Mouse (Mus musculus): ENCODE data around the gene Trak1. TPM values are rescaled to one million over a fixed set of nuclear protein-coding genes. Genes with fewer than 3 reads are reported as not detected.

Gene Trak1
- polyA plus RNA-seq, 1 experiment from 2014 or later, result 4.2 TPM

- Histone ChIP-seq H3K27ac (replicated peaks) (no peak overlapping the region), H3K36me3 (replicated peaks) (no peaks in the 10 kb centered on the region), H3K9me3 (replicated peaks) (no peaks in the 10 kb centered on the region), H3K4me1 (replicated peaks) (peaks cover 3% of the 10 kb centered on the region; the same call in 1 of the 2 replicates), H3K9ac (no peak overlapping the region), H3K4me2 (no peak overlapping the region), H3K27me3 (no peaks in the 10 kb centered on the region), H3K4me3 (replicated peaks) (no peak overlapping the region)
- ATAC-seq (ENCODE audit: insufficient read depth), result no peak
- 78% methylated on average over 8 of the region's 8 CpGs for WGBS (ENCODE audit: insufficient replicate concordance)
Observed at GRCm38 (mm10) chr9:121405088-121405681, 107.9 kb downstream of the Trak1 start.

- WGBS (ENCODE audit: insufficient replicate concordance), result 73% methylated on average over 4 of the region's 4 CpGs
Observed at GRCm38 (mm10) chr9:121405792-121406191, 108.5 kb downstream of the Trak1 start.

DNA sequence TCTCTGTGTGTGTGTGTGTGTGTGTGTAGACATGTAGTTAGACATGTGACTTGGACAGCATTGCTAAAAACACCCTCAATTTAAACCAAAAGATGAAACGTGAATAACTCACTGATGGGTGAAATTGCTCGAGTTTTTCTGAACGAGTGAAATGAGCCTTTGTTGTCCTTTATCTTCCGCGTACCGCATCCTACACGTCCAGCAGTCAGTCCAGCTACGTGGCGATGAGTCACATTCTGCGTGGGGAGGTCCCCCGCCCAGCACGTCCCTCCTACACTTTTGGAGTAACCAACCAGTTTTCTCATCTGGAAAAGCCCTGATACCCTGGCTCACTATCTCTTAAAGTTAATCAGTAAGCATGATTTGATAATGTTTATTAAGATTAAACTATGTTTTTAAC is 116.9 kb downstream of the Trak1 start:
- peaks cover 16% of the 10 kb centered on the region for H3K4me1 ChIP-seq (replicated peaks)
- no peak overlapping the region for H3K27ac ChIP-seq (replicated peaks)
- WGBS (ENCODE audit: insufficient replicate concordance), result 82% methylated on average over 12 of the region's 12 CpGs
- no peak overlapping the region for H3K4me3 ChIP-seq (replicated peaks)
- no peak overlapping the region for H3K9ac ChIP-seq
- no peak overlapping the region for H3K4me2 ChIP-seq
- no peaks in the 10 kb centered on the region for H3K9me3 ChIP-seq (replicated peaks)
- H3K27me3 ChIP-seq, result no peaks in the 10 kb centered on the region
- no peak for ATAC-seq (ENCODE audit: insufficient read depth)
- H3K36me3 ChIP-seq (replicated peaks), result no peaks in the 10 kb centered on the region

More at GRCm38 (mm10) chr9:121405792-121406191, 108.5 kb downstream of the Trak1 start:
- no peak overlapping the region for H3K4me2 ChIP-seq
- H3K9ac ChIP-seq, result no peak overlapping the region
- H3K4me1 ChIP-seq (replicated peaks), result peaks cover 3% of the 10 kb centered on the region; the same call in 1 of the 2 replicates
- no peak overlapping the region for H3K4me3 ChIP-seq (replicated peaks)
- no peak overlapping the region for H3K27ac ChIP-seq (replicated peaks)
- ATAC-seq (ENCODE audit: insufficient read depth), result no peak
- H3K27me3 ChIP-seq, result no peaks in the 10 kb centered on the region
- no peaks in the 10 kb centered on the region for H3K9me3 ChIP-seq (replicated peaks)
- no peaks in the 10 kb centered on the region for H3K36me3 ChIP-seq (replicated peaks)

- Histone ChIP-seq H3K9me3 (replicated peaks) (no peaks in the 10 kb centered on the region), H3K27ac (replicated peaks) (no peak overlapping the region), H3K4me1 (replicated peaks) (peaks cover 28% of the 10 kb centered on the region), H3K27me3 (no peaks in the 10 kb centered on the region), H3K4me3 (replicated peaks) (no peak overlapping the region), H3K36me3 (replicated peaks) (no peaks in the 10 kb centered on the region), H3K9ac (no peak overlapping the region), H3K4me2 (no peak overlapping the region)
- peak; percentile 42; the same call in 1 of the 2 replicates for ATAC-seq (ENCODE audit: insufficient read depth)
- WGBS (ENCODE audit: insufficient replicate concordance), result 76% methylated on average over 19 of the region's 19 CpGs
Observed at GRCm38 (mm10) chr9:121415626-121416241, 118.4 kb downstream of the Trak1 start.

GRCm38 (mm10) chr9:121416460-121416859 is 119.2 kb downstream of the Trak1 start:
- no peak overlapping the region for H3K4me2 ChIP-seq
- no peak overlapping the region for H3K4me3 ChIP-seq (replicated peaks)

DNA sequence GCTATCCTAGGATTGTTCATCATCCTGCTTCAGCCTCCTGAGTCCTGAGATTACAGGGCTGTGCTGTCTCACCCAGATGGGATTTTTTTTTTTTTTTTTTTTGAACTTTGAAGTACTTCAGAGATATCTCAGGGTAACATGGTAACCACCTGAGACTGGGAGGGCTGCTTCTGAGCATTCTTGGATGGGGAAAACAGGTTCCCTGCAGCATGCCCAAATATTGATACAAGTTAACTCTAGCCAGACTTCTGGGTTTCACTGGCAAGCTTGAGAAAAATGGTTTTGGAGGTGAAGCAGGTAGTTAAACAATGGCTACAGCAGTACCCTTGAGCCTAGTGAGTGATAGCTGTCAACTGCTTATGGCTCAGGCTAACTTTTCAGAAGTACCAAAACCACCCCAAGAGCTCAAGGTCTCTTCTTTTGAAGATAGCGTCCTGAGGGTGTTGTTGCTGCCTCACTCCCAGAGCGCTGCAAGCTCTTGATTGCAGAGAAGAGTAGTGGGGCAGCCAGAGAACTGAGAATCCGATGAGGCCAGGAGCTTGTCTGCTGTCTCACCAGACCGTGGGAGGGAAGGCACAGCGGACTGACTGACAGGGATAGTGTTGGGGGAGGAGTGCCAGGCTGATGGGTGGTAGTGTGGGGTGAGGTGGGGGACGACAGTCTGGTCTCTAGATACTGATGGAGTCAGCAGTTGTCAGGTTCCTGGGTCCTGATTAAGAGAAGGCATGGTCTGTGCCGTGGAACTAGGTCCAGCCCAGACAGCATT is 119.8 kb downstream of the Trak1 start:
- no peak for ATAC-seq (ENCODE audit: insufficient read depth)
- no peak overlapping the region for H3K4me2 ChIP-seq
- H3K27ac ChIP-seq (replicated peaks), result no peak overlapping the region
- 64% methylated on average over 7 of the region's 7 CpGs for WGBS (ENCODE audit: insufficient replicate concordance)
- H3K4me1 ChIP-seq (replicated peaks), result peaks cover 33% of the 10 kb centered on the region
- H3K27me3 ChIP-seq, result no peaks in the 10 kb centered on the region
- no peak overlapping the region for H3K9ac ChIP-seq
- H3K36me3 ChIP-seq (replicated peaks), result no peaks in the 10 kb centered on the region
- no peaks in the 10 kb centered on the region for H3K9me3 ChIP-seq (replicated peaks)
- no peak overlapping the region for H3K4me3 ChIP-seq (replicated peaks)

More at GRCm38 (mm10) chr9:121416460-121416859, 119.2 kb downstream of the Trak1 start:
- peaks cover 28% of the 10 kb centered on the region for H3K4me1 ChIP-seq (replicated peaks)
- ATAC-seq (ENCODE audit: insufficient read depth), result no peak
- no peaks in the 10 kb centered on the region for H3K27me3 ChIP-seq
- H3K9ac ChIP-seq, result no peak overlapping the region
- H3K9me3 ChIP-seq (replicated peaks), result no peaks in the 10 kb centered on the region
- no peak overlapping the region for H3K27ac ChIP-seq (replicated peaks)
- WGBS (ENCODE audit: insufficient replicate concordance), result 66% methylated on average over 5 of the region's 5 CpGs
- no peaks in the 10 kb centered on the region for H3K36me3 ChIP-seq (replicated peaks)

DNA sequence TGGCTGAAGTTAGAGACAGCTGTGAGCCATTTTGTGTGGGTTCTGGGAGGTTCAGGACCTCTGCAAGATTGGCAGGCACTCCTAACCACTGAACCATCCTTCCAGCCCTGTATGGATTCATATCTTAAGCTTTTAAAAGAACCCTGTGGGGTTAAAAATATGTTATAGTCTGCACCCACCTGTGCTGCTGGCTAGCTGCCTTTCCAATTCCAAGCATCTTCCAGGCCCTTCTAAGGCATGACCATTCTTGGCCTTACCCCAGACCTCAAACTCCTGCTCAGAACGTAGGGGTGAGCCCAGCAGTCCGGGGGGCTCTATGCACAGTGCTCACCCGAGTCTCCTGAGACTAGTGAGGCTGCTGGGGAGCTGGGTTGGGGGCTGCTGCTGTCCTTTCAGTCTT is 121.7 kb downstream of the Trak1 start:
- Histone ChIP-seq H3K27me3 (no peaks in the 10 kb centered on the region), H3K4me1 (replicated peaks) (peaks cover 47% of the 10 kb centered on the region), H3K9ac (no peak overlapping the region), H3K36me3 (replicated peaks) (no peaks in the 10 kb centered on the region), H3K9me3 (replicated peaks) (no peaks in the 10 kb centered on the region), H3K27ac (replicated peaks) (no peak overlapping the region), H3K4me3 (replicated peaks) (no peak overlapping the region), H3K4me2 (no peak overlapping the region)
- ATAC-seq (ENCODE audit: insufficient read depth), result no peak
- WGBS (ENCODE audit: insufficient replicate concordance), result 72% methylated on average over 3 of the region's 3 CpGs

- Histone ChIP-seq H3K27ac (replicated peaks) (no peak overlapping the region), H3K9ac (no peak overlapping the region), H3K4me3 (replicated peaks) (no peak overlapping the region), H3K4me1 (replicated peaks) (peaks cover 52% of the 10 kb centered on the region), H3K4me2 (no peak overlapping the region), H3K9me3 (replicated peaks) (no peaks in the 10 kb centered on the region), H3K36me3 (replicated peaks) (no peaks in the 10 kb centered on the region), H3K27me3 (no peaks in the 10 kb centered on the region)
- no peak for ATAC-seq (ENCODE audit: insufficient read depth)
- WGBS (ENCODE audit: insufficient replicate concordance), result 24% methylated on average over 7 of the region's 7 CpGs
Observed at GRCm38 (mm10) chr9:121419573-121419972, 122.3 kb downstream of the Trak1 start.

GRCm38 (mm10) chr9:121420817-121421216 is 123.5 kb downstream of the Trak1 start:
- no peak for ATAC-seq (ENCODE audit: insufficient read depth)
- no peak overlapping the region for H3K4me3 ChIP-seq (replicated peaks)
- no peak overlapping the region for H3K9ac ChIP-seq
- H3K9me3 ChIP-seq (replicated peaks), result no peaks in the 10 kb centered on the region
- H3K4me1 ChIP-seq (replicated peaks), result peaks cover 58% of the 10 kb centered on the region
- 69% methylated on average over 6 of the region's 6 CpGs for WGBS (ENCODE audit: insufficient replicate concordance)
- no peaks in the 10 kb centered on the region for H3K36me3 ChIP-seq (replicated peaks)
- no peak overlapping the region for H3K4me2 ChIP-seq
- no peak overlapping the region for H3K27ac ChIP-seq (replicated peaks)
- H3K27me3 ChIP-seq, result no peaks in the 10 kb centered on the region

DNA sequence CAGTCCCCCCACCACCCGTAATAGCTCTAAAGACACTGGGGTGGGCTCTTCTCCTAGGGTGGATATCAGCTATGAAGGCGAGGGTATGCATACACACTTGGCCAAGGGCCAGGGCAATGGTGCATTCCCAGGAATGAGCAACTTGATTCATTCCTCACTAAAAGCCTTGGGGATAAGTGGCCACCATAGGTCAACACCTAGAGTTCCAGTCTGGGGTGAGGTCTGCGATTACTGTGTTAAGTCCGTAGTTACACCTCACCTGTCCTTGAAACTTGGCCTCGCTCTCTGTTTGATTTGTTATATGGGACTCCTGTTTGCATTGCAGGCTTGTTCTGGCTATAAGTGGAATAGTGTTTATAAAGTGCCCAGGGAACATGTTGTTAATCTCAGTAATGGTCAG is 125.1 kb downstream of the Trak1 start:
- H3K4me3 ChIP-seq (replicated peaks), result no peak overlapping the region
- WGBS (ENCODE audit: insufficient replicate concordance), result 81% methylated on average over 5 of the region's 5 CpGs
- H3K27me3 ChIP-seq, result no peaks in the 10 kb centered on the region
- no peak overlapping the region for H3K4me2 ChIP-seq
- no peaks in the 10 kb centered on the region for H3K9me3 ChIP-seq (replicated peaks)
- H3K27ac ChIP-seq (replicated peaks), result peak overlapping the region; percentile 54
- no peaks in the 10 kb centered on the region for H3K36me3 ChIP-seq (replicated peaks)
- no peak overlapping the region for H3K9ac ChIP-seq
- ATAC-seq (ENCODE audit: insufficient read depth), result no peak
- H3K4me1 ChIP-seq (replicated peaks), result peaks cover 68% of the 10 kb centered on the region

DNA sequence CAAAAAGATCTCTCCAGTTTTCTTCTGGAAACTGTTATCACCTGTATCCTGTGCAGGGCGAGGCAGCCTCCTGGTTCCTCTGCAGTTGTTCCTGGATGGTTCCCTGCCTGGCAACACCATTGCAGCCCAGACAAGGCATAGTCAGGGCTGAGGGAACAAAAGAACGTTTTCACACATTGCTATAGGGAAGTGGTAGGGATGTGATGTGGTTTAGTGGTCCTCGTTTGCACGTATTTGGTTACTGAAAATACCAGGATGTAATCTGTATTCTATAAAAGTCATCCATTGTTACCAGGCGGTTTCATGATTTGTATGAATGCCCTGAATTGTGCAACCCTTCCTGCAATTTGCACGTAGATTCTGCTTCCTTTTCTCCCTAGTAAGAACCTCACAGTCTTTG is 126.3 kb downstream of the Trak1 start:
- H3K4me1 ChIP-seq (replicated peaks), result peaks cover 79% of the 10 kb centered on the region
- H3K4me3 ChIP-seq (replicated peaks), result no peak overlapping the region
- no peak for ATAC-seq (ENCODE audit: insufficient read depth)
- H3K9ac ChIP-seq, result no peak overlapping the region
- H3K9me3 ChIP-seq (replicated peaks), result no peaks in the 10 kb centered on the region
- peak overlapping the region; percentile 54; the same call in 1 of the 2 replicates for H3K27ac ChIP-seq (replicated peaks)
- no peaks in the 10 kb centered on the region for H3K27me3 ChIP-seq
- no peaks in the 10 kb centered on the region for H3K36me3 ChIP-seq (replicated peaks)
- no peak overlapping the region for H3K4me2 ChIP-seq
- WGBS (ENCODE audit: insufficient replicate concordance), result 53% methylated on average over 6 of the region's 6 CpGs
